Mouse (Mus musculus) layer of hippocampus, postnatal 10 days (tissue): ENCODE data around the gene Trmt1l. TPM values are rescaled to one million over a fixed set of nuclear protein-coding genes. Genes with fewer than 3 reads are reported as not detected.
"Not testable (repeated sequence)": the region's sequence is repeated elsewhere in the genome, so short reads cannot be mapped to it uniquely, and the experiment has no call there.

ENCODE experiments used
- DNase-seq, 2 experiments: peaks; one replicate each; pipeline ENCODE4 v3.0.0; 2021; ENCODE audit warnings: low spot score in 2 of 2
- long read RNA-seq: library from polyadenylated mRNA; stranded (forward); transcript quantifications from one replicate; pipeline ENCODE4 v2.0.0, GENCODE M21; 2023
- total RNA-seq, 2 experiments: library from RNA; stranded (reverse); gene quantifications; 2 replicates each; pipeline ENCODE4 v1.2.3; 2021

The Trmt1l gene
- 10 to 100 TPM; 22.8 to 24.5 TPM for total RNA-seq
- long read RNA-seq, transcript Trmt1l-201 (15 exons, 2,749 nt): major isoform, 12 of 23 reads
- long read RNA-seq, partial matches to known transcripts: 0 of 23 reads
- long read RNA-seq, other reads (novel, unspliced or antisense): 9 of 23 reads

DNA sequence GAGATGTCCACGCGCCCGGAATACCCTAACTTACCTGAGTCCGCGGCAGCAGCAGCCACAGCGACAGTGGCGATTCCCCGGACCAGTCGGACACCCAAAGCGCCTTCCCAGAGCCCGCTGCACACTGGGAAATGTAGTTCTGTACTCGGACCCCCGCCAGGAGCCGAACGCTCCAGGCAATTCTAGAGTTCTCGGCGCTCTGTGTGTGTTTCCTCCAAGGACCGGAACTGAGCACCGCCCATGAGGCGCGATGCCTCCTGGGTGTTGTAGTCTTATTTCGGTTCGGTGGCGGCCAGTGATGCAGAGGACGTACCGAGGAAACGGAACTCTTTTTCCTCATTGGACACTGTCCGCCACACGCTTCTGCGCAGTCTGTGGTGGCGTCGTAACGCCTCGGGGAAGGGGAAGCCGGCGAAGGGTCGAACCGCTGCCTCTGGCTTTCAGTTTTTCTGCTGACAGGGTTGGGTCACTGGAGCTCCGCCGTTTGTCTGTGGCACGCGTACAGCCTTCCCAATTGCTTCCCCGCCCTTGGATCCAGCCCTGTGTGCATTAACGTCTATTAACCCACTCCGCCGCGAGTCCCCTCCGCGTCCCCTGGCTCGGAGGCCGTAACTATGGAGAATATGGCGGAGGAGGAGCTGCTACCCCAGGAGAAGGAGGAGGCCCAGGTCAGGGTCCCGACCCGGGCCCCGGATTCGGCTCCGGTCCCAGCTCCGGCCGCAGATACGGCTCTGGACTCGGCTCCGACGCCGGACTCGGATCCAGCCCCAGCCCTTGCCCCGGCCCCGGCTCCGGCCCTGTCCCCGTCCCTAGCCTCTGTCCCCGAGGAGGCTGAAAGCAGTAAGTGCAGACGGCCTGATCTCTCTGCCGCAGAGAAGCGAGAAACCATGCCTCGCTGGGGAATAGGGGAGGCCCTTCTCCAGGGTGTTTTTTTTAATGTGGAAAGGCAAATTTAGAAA, at the start of gene Trmt1l, which contains the start of gene Swt1:
Gene Trmt1l (plus strand): TSS at position 280 of the 959 bp plus-strand sequence.
Gene Swt1 (minus strand): TSS at position 193 of the 959 bp plus-strand sequence.
- peak; percentile 97 to 98 for DNase-seq

DNA sequence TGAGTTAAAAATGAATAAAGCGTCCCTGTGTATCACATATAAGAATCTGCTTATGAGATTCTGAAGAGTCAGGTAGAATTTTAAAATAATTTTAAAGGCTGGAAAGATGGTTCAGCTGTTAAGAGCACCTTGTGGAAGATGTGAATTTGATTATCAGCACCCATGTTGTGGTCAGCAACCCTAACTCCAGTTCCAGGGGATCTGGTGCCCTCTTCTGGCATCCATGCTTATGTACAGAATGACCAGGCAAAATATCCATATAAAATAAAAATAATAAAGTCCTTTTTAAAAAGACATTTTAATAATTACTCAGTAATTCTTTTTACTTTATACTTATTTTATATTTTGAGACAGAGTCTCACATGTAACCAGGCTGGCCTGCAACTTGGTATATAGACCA, 38.3 kb upstream of the Trmt1l start:
- DNase-seq: no peak

DNA sequence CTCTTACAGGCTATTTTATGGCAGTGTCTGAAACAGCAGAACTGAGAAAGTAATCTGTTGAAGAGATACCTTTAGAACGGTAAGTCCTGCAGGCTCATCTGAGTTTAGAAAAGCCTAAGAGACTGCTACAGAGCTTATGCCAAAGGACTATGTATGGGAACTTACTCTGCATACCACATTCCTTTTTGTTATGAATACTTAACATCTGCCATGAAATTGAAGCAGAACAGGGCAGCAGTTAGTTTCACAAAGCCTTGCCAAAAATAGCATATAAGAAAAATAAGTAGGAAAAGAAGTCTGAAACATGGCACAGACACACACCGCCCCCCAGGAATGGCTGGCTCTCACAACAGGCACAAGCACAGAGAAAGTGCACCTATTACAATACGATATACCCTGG, 18.5 kb upstream of the Trmt1l start:
- no peak for DNase-seq

DNA sequence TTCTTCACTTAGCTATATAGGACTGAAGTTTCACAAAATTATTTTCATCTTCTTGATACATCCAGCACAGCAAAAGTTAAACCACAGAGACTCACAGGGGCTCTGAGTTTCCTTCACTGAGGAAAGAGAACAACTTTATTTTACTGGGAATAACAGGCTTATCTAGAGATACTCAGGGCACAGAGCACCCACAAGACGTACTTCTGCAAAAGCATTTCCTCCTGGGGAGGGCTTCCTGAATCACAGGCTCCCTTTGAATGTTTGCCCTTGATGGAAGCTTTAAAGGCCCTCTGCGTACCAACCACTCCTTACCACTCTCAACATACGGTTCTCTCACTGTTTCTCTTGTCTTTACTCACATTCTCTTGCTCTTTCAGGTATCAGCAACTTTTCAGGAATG, 6.2 kb upstream of the Trmt1l start:
- no peak for DNase-seq

DNA sequence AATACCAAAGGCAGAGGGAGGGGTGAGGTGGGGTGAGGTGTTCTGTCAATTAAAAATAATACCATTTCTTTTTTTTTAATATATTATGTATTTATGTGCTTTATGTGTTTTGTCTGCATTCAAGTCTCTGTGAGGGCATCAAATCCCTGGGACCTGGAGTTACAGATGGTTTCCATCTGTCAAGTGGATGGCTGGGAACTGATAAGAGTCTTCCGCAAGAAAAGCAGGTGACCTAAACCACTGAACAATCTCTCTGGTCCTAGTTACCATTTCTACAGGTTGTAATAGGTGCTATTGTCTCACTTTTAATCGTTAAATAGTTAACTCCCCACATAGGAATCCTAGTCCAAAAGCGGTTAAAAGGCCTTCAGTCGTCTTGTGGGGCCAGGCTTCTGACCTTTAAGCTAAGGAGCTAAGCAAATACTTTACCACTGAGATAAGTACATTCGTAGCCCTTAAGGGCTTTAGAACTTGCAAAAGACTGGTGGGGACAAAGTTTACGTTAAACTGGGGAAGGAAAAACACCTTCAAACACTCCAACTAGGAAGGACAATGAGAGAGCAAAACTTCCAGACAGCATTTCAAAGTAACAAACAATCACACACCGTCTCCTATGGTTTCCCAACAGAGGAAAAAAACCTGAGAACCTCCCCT, 1.3 kb upstream of the Trmt1l start:
- no peak for DNase-seq

DNA sequence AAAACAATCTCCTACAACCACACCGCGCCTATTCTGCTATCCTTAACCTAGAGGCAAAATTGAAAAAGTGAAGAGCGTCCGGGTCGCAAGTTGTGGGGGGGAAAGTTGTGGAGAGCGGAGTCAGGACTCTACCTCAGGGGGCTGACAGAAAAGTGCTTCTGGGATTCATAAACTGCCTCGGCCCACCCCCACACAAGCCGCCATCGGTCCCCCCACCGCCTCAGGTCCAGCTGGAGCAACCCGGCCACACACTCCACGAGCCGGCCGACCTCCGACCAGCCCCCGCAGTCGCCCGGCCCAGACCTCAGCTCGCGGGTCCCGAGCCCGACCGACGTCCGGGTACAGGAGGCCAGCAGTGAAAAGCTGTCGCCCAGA, 467 bp upstream of the Trmt1l start:
- no peak for DNase-seq

DNA sequence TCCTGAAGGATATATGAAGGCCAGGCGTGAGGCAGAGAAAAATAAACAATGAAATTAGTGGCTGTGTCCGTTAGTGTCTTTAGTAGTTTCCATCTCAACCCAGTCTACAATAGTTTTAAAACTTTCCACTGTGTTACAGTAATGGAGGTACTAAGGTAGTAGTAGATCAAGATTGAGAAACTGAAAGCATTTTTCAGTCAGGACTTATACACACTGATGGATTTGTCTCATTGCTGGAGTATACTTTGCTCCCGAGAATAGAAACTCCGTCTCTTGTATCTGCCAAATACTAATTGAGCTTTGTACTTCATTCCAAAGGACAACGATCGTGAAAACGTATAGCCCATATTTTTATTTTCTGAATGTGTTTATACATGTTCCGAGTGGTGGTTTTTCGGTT, 974 bp downstream of the Trmt1l start:
- no peak for DNase-seq

DNA sequence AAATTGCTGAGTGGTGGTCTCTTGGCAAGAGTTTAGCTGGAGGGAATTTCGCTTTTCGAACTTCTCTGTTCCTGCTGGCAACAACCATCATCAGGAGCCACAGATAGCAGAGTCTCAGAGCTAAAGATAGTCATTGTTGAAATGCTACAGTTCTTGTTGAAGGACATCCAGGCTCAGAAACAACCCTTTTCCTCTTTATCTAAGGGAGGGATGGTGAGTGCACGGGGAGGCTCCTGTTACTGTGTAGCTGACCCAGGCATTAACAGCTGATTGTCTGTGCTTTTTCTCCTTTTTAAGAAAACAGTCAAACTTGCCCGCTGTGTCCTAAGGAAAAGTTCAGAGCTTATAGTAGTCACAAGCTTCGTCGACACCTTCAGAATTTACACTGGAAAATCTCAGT, 7.1 kb downstream of the Trmt1l start:
- DNase-seq: no peak

DNA sequence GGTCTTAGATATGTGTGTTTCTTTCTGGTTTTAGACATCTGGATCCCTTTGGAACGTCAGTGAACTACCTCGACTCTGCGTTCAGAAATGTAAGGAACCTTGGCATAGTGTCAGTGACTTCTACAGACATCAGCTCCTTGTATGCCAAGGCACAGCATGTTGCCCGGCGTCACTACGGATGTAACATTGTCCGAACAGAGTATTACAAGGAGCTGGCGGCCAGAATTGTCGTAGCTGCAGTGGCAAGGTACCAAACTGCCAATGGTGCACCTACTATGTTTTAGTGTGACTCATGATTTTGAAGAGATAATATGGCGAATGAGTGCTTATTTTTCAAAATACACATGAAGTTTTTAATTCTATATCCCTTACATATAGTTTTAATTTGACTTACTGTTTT, 21.5 kb downstream of the Trmt1l start:
- no peak for DNase-seq

DNA sequence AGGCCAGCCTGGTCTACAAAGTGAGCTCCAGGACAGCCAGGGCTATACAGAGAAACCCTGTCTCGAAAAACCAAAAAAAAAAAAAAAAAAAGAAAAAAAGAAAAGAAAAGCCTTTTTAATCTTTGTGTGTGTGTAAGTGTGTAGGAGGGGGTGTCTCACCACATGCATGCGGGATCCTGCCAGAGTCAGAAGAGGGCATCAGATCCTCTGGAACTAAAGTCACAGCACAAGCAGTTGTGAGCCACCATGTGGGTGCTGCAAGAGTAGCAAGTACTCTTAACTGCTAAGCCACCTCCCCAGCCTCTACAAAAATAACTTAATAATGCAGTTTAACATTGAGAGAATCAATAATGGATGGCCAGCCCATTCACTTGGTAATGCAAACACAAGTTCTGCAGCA, 22.5 kb downstream of the Trmt1l start:
- no peak for DNase-seq

DNA sequence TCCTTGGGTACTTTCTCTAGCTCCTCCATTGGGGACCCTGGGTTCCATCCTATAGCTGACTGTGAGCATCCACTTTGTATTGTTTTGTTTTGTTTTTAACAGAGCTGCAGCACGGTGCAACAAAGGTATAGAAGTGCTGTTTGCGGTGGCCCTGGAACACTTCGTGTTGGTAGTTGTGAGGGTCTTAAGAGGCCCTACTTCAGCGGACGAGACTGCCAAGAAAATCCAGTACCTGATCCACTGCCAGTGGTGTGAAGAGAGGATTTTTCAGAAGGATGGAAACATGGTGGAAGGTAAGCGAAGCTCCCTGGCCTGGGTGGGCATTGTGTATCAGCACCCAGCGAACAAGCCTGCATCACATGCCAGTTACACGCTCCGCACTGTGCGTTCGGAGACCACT, 23.6 kb downstream of the Trmt1l start:
- no peak for DNase-seq

DNA sequence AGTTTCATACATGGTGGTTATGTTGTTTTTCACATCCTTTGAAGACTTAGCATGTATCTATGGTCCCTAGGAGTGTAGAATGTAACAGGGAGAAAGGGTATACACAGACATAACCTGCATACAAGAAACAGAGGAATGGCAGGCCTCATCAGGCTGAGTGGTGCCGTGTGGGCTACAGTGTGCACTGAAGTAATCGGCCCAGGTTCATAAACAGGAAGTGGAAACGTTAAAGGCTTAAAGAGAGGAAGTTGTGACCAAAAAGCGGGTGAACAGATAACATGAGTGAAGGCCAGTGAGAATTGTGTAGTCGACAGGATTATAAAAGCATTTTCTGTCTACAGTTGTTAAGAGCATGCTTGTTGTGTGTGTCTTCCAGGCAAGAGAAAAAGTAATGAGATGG, 28.7 kb downstream of the Trmt1l start:
- DNase-seq: no peak

DNA sequence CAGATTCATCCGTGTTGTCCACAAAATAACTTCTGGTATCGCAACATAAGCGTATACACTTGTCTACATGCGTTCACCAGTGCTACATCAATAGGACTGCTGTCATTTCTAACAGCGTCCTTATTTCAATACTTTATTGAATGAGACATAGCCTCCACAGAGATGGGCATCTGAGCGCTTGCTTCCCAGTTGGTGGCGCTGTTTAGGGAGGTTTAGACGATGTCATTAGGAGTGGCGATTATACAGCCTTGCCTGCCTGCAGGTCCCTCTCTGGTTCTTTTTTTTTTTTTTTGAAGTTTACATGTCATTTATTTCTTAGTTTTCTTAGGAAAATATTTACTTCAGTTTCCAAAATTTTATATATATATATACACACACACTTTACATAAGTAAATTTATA, 32.9 kb downstream of the Trmt1l start:
- no peak for DNase-seq

DNA sequence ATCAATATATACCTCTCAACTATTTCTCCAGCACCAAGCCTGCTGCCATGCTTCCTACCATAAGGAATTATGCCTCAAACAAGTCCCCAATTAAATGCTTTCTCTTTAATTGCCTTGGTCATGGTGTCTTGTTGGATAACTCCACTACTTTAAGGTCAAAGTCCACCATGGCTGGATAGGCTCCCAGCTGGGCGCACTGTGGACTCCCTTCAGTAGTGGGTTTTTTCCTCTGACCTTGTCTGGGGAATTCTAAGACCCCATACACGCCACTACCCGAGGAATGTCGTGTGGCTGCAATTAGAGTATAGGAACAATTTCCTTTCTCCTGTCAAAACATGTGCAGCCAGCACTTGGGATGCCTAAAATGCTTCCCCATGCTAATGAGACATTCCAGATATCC, 36.6 kb downstream of the Trmt1l start:
- DNase-seq: no peak

DNA sequence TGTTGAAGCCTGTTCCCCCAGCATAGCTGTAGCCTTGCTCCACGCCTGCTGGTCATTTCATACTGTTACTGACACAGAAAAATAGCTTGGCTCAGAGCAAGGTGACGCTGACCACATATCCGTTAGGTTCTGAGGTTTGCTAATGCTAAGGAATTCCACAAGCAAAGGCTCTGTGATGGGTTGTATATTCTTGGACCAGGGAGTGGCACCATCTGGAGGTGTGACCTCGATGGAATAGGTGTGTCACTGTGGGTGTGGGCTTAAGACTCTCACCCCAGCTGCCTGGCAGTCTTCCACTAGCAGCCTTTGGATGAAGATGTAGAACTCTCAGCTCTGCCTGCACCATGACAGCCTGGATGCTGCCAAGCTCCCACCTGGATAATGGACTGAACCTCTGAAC, 38.2 kb downstream of the Trmt1l start:
- DNase-seq: no peak

DNA sequence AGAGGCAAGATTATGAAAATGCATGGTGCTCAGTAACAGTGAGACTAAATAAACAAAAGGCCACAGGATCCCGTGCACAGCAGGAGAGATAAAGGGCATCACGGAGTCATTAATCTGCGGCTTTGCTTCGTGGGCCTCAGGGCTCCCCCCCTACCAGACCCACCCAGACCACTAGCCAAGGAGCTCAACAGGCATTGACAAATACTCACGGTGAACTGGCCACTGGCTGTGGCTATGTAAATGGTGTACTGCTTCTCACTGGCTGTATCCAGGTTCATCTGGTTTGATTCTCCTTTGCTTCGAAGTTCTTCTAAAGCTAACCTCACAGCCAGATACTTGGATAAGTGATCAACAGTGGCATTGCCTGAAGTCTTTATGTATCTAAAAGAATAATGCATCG, 43.1 kb downstream of the Trmt1l start:
- DNase-seq: no peak

DNA sequence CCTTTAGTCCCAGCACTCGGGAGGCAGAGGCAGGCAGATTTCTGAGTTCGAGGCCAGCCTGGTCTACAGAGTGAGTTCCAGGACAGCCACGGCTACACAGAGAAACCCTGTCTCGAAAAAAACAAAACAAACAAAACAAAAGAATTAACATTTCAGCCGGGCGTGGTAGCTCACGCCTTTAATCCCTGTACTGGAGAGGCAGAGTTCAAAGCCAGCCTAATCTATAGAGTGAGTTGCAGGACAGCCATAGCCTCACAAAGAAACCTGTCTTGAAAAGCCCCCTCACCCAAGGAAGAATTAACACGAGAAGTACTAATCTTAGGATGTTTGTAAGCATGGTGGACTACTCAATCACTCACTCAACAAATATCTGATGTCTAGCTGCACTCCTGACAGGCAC, 44.0 kb downstream of the Trmt1l start:
- not testable (repeated sequence) for DNase-seq

DNA sequence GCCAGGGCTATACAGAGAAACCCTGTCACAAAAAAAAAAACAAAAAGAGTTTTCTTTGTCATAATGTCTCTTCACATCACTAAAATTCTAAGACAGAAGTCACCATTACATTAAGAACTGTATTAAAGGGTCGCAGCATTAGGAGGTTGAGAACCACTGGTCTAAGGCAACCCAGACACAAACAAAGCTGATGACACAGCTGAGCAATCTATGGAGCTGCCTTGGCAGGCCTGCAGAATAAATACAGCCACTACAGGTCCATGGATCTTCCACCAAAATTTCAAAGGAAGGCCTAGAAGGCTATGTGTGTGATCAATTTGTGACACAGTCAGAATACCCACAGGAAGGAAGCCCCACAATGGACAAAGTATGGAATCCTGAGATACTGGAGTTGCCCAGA, 54.2 kb downstream of the Trmt1l start:
- no peak for DNase-seq

DNA sequence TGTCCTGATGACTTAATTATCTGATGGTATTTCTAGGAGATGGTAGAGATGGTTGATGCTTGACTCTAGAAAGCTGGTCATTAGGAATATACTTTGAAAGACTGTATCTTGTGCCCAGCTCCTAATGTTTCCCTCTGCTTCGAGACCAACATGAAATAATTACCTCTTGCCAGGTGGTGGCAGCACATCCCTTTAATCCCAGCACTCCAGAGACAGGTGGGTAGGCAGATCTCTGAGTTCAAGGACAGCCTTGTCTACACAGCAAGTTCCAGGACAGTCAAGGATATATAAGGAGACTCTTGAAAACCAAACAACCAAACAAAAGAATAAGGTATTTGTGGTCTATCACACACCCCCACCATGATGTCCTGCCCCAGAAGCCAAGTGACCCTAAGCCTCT, 55.2 kb downstream of the Trmt1l start:
- no peak for DNase-seq

DNA sequence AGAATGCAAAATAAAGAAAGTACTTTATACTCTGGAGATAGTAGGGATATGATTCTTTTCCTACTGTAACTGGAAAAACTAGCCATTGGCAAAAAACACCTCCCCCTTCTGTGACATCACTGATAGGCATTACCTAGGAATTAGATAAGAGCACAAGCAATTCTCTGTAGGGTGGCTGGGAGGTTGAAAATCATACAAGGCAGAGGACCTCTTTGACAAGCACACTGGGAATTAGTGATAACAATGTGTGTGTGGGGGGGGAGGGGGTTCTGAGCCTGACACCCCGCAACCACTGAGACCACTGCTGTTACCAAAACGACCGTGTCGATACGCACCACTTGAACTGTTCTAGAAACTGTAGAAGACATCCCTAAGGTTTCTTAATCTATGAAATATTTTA, 56.4 kb downstream of the Trmt1l start:
- DNase-seq: no peak

DNA sequence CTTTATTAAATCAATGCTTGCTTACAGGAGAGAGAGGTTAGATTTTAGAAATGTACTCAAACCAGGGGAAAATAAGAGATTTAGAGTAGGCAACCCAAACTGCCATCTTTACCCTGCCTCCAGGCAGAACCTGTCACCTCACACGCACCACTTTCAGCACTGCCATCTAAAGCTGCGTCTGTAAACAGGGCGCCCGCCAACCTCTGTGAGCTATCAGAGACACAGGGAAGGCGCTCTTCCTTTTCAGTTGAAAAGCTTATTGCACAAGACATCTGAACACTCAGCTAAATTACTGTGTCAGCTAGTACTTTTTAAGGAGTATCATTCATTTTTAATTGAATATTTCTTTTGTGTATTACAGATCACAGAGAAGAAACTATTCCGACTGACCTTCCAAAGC, 61.5 kb downstream of the Trmt1l start:
- DNase-seq: no peak

DNA sequence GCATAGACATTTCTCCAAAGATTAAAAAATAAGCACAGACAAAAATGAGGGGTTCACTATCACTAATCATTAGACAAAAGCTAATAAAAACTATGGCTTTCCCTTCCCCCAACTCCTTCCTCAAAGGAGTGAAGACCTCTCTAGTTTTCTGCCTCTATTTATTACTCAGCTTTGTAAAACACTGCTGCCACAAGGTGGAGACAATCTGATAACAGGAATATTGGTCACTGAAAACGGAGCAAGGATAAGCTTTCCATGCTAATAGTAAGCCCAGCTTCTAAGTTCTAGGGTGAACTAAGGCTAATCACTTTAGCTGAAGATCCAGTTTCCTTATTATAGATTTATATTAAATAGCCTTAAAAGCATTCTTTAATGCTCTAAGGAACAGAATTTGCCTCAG, 64.1 kb downstream of the Trmt1l start:
- no peak for DNase-seq
